Mouse (Mus musculus): Measurements from ENCODE around the gene Kcnj2. TPM values are rescaled to one million over a fixed set of nuclear protein-coding genes. Genes with fewer than 3 reads are reported as not detected.

The Kcnj2 gene
- polyA plus RNA-seq (2016; fragmentation: Nextera tagmentation; extraction: Ambion mirVana): 1.2 and 1.3 TPM in 2 replicates

DNA sequence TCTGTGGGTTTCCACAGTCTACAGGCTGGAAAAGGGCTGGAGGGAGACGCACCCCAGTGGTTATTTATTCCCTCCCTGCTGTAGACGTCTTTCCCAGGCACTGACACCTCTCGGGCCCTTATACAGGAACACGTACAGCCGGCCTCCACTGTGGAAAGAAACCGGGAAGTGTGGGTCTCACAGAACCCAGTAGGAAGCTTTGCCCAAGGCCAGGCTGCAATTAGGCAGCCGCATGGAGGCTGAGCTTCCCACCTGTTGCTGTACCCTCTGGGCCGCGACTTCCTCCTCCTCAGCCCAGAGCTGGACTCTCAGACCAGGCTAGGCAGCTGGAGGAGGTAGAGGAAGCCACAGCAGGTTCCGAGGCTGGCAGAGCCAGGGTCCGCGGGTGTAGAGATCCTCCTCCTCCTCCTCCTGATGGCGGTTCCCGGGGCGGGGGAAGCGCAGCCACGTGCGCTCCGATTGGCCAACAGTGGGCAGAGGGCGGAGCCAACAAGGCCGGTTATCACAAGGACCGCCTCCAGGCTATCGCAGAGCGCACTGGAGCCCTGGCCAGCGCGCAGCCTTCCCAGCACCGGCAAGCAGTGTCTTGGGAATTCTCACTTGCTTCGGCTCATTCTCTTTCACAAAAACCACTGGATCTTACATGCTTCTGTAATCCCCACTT lies at the start of gene Kcnj2:
TSS of gene Kcnj2 (plus strand) at position 530 of the 664 bp plus-strand sequence.
- H3K9me3 ChIP-seq: no peaks in the 10 kb centered on the region
- peak within 1 kb of the TSS; percentile 48 for H3K4me3 ChIP-seq
- H3K27me3 ChIP-seq (replicated peaks): 0 out of 2 replicates have a peak, but pooled peaks cover 3% of the 10 kb centered on the region
- 0 out of 2 replicates have a peak, but pooled peaks cover 6% of the 10 kb centered on the region for H3K4me1 ChIP-seq
- no peak within 1 kb of the TSS for H3K27ac ChIP-seq
- peak; percentile 99 for ATAC-seq (ENCODE audit: low FRiP score, low read depth)
- peak within 1 kb of the TSS; percentile 33; the same call in 1 of the 2 replicates for H3K9ac ChIP-seq
- under 1% methylated on average over 28 of the region's 28 CpGs for WGBS
- peak within 1 kb of the TSS; percentile 82 for H3K4me2 ChIP-seq (replicated peaks)
- no peaks in the 10 kb centered on the region for H3K36me3 ChIP-seq

DNA sequence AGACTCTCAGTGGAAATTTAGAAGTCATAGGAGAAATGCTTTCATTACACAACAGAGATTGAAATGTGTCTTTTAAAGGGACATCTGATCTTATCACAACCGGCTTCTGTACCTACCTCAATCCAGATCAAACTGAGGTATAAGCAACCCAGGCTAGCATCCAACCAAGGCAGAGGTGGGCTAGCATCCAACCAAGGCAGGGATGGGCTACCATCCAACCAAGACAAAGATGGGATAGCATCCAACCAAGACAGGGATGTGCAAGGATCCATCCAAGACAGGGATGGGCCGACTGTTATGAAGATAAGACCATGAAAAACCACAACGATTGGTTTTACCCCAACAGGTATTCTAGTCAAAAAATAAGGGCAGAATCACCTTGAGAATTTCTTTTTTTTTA lies 49.8 kb upstream of the Kcnj2 start:
- ATAC-seq (ENCODE audit: low FRiP score, low read depth): no peak
- Histone ChIP-seq H3K4me3 (no peak overlapping the region), H3K9ac (no peak overlapping the region), H3K27me3 (replicated peaks) (no peaks in the 10 kb centered on the region), H3K4me1 (no peaks in the 10 kb centered on the region), H3K27ac (no peak overlapping the region), H3K9me3 (no peaks in the 10 kb centered on the region), H3K4me2 (replicated peaks) (no peak overlapping the region), H3K36me3 (no peaks in the 10 kb centered on the region)
- 90% methylated on average over 3 of the region's 3 CpGs for WGBS

DNA sequence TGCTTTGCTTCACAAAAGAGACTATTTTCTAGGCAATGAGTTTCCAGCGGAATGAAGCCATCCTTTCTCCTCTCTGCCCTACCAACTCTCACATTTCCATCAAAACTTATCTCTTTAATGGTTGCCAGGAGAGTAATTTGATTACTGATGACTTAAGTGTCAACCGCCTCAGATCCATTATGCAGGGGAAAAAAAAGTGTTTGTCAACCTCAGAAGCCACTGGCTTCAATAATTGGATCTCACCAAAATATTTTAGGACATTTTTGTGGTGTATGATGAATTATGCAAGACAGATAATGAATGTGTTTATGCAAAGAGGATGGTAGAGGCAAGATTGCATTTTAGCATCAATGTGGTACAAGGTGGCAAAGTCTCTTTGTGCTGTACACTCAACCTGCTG lies 45.8 kb upstream of the Kcnj2 start:
- Histone ChIP-seq H3K27ac (no peak overlapping the region), H3K4me3 (no peak overlapping the region), H3K9me3 (no peaks in the 10 kb centered on the region), H3K27me3 (replicated peaks) (no peaks in the 10 kb centered on the region), H3K4me2 (replicated peaks) (no peak overlapping the region), H3K36me3 (no peaks in the 10 kb centered on the region), H3K9ac (no peak overlapping the region), H3K4me1 (peaks cover 3% of the 10 kb centered on the region; the same call in 1 of the 2 replicates)
- no peak for ATAC-seq (ENCODE audit: low FRiP score, low read depth)
- 42% methylated on average over 2 of the region's 2 CpGs for WGBS

DNA sequence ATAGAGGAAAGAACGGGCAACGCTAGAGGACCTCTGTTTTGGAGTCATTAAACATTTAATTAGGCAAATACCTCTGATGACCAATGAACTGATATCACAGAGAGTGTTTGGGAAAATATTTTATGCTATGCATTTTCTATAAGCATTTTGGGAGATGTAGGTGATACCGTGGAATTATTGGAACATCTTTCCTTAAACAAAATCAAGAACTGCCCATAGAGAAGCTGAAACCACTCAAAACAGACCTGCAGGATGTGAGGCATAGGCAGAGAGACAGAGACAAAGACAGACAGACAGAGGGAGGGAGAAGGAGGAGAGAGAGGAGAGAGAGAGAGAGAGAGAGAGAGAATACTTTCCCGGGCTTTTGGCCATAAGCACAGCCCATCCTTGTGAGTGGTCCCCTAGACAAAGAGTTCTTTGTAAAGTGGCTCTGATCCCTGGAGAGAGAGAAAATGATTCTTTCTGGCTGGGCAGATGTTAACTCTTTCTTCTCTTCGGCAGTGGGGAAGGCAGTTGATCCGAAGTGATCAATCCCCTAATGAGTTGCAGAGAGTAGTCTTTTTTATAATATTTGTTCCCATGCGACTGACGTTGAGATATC lies 43.2 kb upstream of the Kcnj2 start:
- ATAC-seq (ENCODE audit: low FRiP score, low read depth): 0 out of 2 replicates have a peak, but pooled peaks have one; percentile 33
- no peak overlapping the region for H3K27ac ChIP-seq
- WGBS: 51% methylated on average over 8 of the region's 8 CpGs
- peaks cover 3% of the 10 kb centered on the region; the same call in 1 of the 2 replicates for H3K4me1 ChIP-seq
- H3K4me3 ChIP-seq: no peak overlapping the region
- no peak overlapping the region for H3K4me2 ChIP-seq (replicated peaks)
- H3K9me3 ChIP-seq: no peaks in the 10 kb centered on the region
- H3K36me3 ChIP-seq: no peaks in the 10 kb centered on the region
- no peaks in the 10 kb centered on the region for H3K27me3 ChIP-seq (replicated peaks)
- H3K9ac ChIP-seq: no peak overlapping the region

DNA sequence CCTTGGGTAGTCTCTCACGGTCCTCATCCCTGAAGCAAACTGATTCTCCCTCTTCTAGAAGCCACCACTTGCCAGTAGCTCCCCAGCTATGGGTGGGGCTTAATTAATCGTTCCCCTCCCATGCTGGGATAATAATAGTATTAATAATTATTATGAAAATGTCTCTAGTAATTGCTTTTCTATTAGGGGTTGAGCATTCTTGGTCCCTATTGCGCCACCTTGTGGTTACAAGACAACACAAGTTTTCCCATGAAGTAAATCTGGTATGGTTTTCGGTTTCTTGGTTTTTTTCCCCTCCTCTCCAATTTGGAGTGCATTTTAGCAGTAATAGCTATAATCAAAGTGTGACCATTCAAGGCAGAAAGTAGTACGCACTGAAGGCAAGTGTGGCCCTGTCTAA lies 23.8 kb upstream of the Kcnj2 start:
- Histone ChIP-seq H3K27me3 (replicated peaks) (no peaks in the 10 kb centered on the region), H3K4me1 (no peaks in the 10 kb centered on the region), H3K9ac (no peak overlapping the region), H3K4me3 (no peak overlapping the region), H3K9me3 (no peaks in the 10 kb centered on the region), H3K27ac (no peak overlapping the region), H3K36me3 (no peaks in the 10 kb centered on the region), H3K4me2 (replicated peaks) (no peak overlapping the region)
- 47% methylated on average over 5 of the region's 5 CpGs for WGBS
- ATAC-seq (ENCODE audit: low FRiP score, low read depth): no peak

DNA sequence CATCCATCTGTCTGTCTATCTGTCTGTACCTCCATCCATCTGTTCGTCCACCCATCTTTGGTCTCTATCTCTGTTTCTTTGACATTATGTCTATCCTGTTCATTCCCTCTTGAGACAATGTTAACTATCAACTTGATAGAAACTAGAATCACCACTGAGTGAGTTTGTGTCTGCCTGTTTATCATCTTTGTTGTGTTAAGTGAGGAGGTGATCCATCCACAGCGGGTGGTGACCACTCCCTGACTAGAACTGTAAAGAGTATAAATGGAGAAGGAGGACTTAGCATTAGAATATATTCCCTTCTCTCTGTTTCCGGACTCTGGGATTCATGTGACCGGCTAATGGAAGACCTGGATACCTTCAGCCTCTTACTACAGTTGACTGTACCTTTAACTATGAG lies 22.7 kb upstream of the Kcnj2 start:
- Histone ChIP-seq H3K27me3 (replicated peaks) (no peaks in the 10 kb centered on the region), H3K4me1 (no peaks in the 10 kb centered on the region), H3K4me2 (replicated peaks) (no peak overlapping the region), H3K9me3 (no peaks in the 10 kb centered on the region), H3K4me3 (no peak overlapping the region), H3K36me3 (no peaks in the 10 kb centered on the region), H3K9ac (no peak overlapping the region), H3K27ac (no peak overlapping the region)
- WGBS: 79% methylated on average over 4 of the region's 4 CpGs
- no peak for ATAC-seq (ENCODE audit: low FRiP score, low read depth)

DNA sequence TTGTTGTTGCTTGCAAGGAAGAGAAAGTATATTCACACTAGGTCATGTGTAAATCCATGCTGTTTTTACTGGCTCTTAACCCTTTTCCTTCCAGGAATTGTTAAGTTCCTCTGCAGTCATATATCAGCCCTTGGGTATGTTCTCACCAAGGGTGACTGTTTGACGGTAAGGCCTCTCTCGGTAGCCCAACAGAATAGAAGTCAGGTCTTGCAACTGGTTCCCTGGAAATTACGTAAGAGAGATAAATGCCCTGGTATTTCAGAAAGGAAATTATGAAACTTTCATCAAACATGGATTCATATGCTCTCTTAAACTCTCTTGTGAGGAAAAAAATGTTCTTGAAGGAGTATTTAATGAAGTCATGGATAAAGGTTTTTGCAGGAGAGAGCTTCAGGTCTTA lies 11.7 kb upstream of the Kcnj2 start:
- no peaks in the 10 kb centered on the region for H3K4me1 ChIP-seq
- H3K9me3 ChIP-seq: no peaks in the 10 kb centered on the region
- WGBS: 92% methylated on average over 3 of the region's 3 CpGs
- no peak overlapping the region for H3K27ac ChIP-seq
- no peak overlapping the region for H3K4me3 ChIP-seq
- no peak overlapping the region for H3K9ac ChIP-seq
- H3K27me3 ChIP-seq (replicated peaks): no peaks in the 10 kb centered on the region
- ATAC-seq (ENCODE audit: low FRiP score, low read depth): no peak
- H3K4me2 ChIP-seq (replicated peaks): no peak overlapping the region
- no peaks in the 10 kb centered on the region for H3K36me3 ChIP-seq

DNA sequence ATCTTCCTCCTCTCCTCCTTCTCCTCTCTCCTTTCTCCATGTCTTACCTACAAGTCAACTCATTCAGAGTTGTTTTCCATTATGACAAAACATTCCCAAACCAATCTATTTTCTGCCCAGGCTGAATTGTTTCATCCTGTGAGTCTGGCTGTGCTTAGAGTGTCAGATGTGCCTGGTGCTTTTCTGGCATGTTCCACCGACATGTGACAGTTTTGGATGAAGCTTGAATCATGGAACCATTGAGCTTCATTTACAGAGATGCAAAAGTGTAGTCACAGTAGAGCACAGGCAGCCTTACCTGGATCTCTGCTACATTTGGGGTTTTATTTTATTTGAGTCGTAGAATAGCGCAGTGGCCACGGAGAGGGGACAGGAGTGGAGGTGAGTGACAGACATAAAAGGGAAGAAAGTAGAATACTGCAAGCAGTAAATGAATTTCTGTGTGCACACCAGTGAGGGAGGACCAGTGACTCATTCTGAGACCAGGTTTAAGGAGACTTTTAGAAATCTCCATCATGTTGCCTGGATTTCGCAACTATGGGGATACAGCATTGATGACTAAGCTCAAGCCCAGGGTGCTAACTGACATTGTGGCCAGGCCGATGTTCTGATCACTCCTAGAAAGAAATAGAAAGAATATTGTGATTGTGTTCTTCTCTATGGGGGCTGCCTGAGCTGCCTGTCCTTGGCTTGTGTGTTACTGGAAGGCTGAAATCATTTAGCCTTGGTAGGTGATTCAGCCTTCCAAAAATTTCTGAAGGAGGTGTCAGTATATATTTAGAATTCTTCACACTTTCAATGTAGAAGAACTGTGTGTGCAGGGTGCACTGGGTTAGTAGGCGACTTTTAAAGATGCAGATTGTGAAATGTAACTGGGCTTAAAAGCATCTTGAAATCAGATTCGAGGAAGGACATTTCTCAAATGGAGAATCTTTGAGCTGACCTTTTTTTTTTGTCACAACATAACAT lies 10.8 kb upstream of the Kcnj2 start:
- H3K4me1 ChIP-seq: no peaks in the 10 kb centered on the region
- no peaks in the 10 kb centered on the region for H3K9me3 ChIP-seq
- H3K9ac ChIP-seq: no peak overlapping the region
- no peak overlapping the region for H3K4me3 ChIP-seq
- no peak for ATAC-seq (ENCODE audit: low FRiP score, low read depth)
- WGBS: 93% methylated on average over 8 of the region's 8 CpGs
- no peak overlapping the region for H3K27ac ChIP-seq
- H3K4me2 ChIP-seq (replicated peaks): no peak overlapping the region
- H3K36me3 ChIP-seq: no peaks in the 10 kb centered on the region
- no peaks in the 10 kb centered on the region for H3K27me3 ChIP-seq (replicated peaks)

DNA sequence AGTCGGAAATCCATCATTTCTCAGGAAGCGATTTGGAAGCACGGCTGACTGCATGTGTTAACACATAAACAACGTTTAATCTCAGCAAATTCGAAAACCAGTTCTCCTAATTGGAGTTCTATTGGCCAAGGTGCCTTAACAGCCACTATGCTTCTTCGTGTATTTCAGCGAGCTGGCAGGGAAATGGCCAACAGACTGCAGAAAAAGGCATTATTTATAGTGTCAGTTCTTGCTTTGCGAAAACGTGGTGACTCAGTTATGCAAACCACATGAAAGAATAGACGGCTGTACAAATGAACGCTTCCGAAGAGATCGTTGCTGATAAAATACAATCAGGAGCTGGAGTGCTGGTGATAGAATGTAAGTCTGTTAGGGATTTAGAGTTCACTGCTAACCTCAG lies 9.9 kb upstream of the Kcnj2 start:
- H3K4me3 ChIP-seq: no peak overlapping the region
- ATAC-seq (ENCODE audit: low FRiP score, low read depth): no peak
- H3K4me2 ChIP-seq (replicated peaks): no peak overlapping the region
- H3K27me3 ChIP-seq (replicated peaks): no peaks in the 10 kb centered on the region
- WGBS: 74% methylated on average over 13 of the region's 13 CpGs
- no peaks in the 10 kb centered on the region for H3K36me3 ChIP-seq
- H3K9ac ChIP-seq: no peak overlapping the region
- H3K27ac ChIP-seq: no peak overlapping the region
- H3K4me1 ChIP-seq: no peaks in the 10 kb centered on the region
- H3K9me3 ChIP-seq: no peaks in the 10 kb centered on the region

DNA sequence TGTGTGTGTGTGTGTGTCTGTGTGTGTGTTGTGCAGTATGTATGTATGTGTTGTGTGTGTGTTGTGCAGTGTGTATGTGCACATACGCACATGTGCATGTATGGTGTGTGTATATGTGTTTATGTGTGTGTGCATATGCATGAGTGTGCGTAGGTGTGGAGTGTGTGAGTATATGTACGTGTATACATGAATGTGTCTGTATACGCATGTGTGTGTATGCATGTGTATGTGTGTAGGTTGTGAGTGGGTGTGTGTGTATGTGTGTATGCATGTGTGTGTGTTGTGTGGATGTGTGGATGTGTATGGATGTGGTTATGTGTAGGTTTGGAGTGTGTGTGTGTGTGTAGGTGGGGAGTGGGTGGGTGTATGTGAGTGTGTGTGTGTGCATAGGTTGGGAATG lies 8.5 kb upstream of the Kcnj2 start:
- ATAC-seq (ENCODE audit: low FRiP score, low read depth): 0 out of 2 replicates have a peak, but pooled peaks have one; percentile 17
- no peaks in the 10 kb centered on the region for H3K9me3 ChIP-seq
- no peaks in the 10 kb centered on the region for H3K27me3 ChIP-seq (replicated peaks)
- no peak overlapping the region for H3K27ac ChIP-seq
- no peaks in the 10 kb centered on the region for H3K36me3 ChIP-seq
- no peak overlapping the region for H3K9ac ChIP-seq
- no peak overlapping the region for H3K4me3 ChIP-seq
- no peak overlapping the region for H3K4me2 ChIP-seq (replicated peaks)
- H3K4me1 ChIP-seq: no peaks in the 10 kb centered on the region
- WGBS: 96% methylated on average over 4 of the region's 4 CpGs

DNA sequence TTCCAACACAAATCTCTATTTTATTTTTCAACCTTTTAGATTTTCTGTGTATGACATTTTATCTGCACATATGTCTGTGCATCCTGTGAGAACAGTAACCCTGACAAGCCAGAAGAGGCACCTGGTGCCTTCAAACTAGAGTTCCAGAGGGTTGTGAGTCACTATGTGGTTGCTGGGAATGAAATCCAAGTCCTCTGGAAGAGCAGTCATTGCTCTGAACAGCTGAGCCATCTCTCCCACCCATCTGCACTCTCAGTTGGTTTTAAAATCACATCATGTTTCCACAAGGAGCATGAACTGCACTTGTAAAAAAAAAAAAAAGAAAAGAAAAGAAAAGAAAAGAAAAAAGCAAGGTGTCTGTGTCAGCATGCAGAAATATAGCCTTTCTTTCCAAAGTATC lies 6.5 kb upstream of the Kcnj2 start:
- no peaks in the 10 kb centered on the region for H3K4me1 ChIP-seq
- no peaks in the 10 kb centered on the region for H3K27me3 ChIP-seq (replicated peaks)
- no peak overlapping the region for H3K4me2 ChIP-seq (replicated peaks)
- no peak overlapping the region for H3K9ac ChIP-seq
- H3K36me3 ChIP-seq: no peaks in the 10 kb centered on the region
- no peaks in the 10 kb centered on the region for H3K9me3 ChIP-seq
- H3K4me3 ChIP-seq: no peak overlapping the region
- no peak for ATAC-seq (ENCODE audit: low FRiP score, low read depth)
- H3K27ac ChIP-seq: no peak overlapping the region

DNA sequence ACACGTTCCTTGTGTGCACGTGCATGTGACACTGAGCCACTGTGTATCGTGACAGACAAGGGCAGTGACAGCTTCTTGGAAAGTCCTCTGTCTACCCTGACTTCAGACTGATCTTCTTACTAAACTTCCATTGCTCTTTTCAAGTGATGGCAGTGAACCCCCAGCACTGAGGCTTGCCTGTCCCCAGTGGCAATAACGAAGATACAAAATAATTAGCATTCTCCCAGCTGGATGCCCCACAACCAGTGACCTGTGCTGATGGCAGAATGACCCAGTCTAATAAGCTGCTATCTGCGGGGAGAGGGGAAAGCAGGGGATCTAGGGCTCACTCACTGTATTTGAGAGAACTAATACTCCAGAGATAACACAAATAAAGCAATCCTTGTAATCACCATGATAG lies 5.7 kb upstream of the Kcnj2 start:
- ATAC-seq (ENCODE audit: low FRiP score, low read depth): no peak
- H3K36me3 ChIP-seq: no peaks in the 10 kb centered on the region
- no peaks in the 10 kb centered on the region for H3K4me1 ChIP-seq
- WGBS: 66% methylated on average over 5 of the region's 5 CpGs
- no peaks in the 10 kb centered on the region for H3K27me3 ChIP-seq (replicated peaks)
- no peaks in the 10 kb centered on the region for H3K9me3 ChIP-seq
- H3K4me3 ChIP-seq: no peak overlapping the region
- no peak overlapping the region for H3K27ac ChIP-seq
- no peak overlapping the region for H3K9ac ChIP-seq
- no peak overlapping the region for H3K4me2 ChIP-seq (replicated peaks)
